8 mouse cellular contexts compared by ENCODE assay signal in the genomic region with DNA sequence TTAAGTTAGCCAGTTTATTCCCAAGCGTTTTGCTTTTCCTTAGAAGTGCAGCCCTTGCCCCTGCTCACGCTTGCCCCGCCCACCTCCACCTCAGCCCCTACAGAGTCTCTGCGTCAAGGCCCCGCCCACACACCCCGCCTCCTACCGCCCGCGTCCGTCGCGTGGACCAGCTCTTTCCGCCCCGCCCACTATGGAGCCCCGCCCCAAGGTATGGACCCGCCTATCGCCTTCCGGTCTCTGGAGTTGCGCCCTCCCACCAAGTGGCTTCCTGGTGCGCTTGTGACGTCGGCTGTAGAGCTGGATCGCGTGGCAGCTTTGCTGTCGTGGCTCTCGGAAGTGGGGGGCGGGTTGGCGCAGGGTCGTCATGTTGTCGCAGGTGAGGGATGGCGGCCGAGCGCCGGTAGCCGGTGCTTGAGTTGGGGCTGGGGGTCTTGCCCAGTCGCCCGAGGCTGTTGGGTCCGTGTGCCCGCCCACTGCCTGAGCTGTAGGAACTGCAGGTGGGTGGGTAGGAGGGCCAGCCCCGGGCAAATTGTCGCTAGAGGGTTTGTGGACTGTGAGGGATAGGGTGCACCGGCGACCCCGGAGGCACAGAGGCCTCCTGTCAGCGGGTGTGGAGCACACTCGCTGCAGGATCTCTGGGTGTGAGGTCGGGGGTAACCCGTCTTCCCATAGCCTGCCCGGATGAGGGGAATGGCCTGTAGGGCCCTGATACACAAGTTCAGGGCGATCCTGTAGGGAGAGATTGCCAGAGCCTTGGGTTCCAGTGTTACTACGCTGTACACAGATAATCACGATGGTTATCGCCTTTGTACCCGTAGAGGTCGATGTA. TPM values are rescaled to one million over a fixed set of nuclear protein-coding genes. Genes with fewer than 3 reads are reported as not detected.
DNase-seq lines count a peak whose midpoint lies in the region; ATAC-seq lines count a peak whose summit lies in the region.

Gene Tvp23b (plus strand): TSS at position 236 of the 829 bp plus-strand sequence.

- H3K4me3 ChIP-seq in hindbrain, embryonic 16.5 days (ENCODE audit: low read length) = peak within 1 kb of the TSS; percentile 65
- peak within 1 kb of the TSS; percentile 88 for H3K4me3 ChIP-seq in macrophage (ENCODE audit: inconsistent target)

- peak; percentile 99 for DNase-seq in WW6 (ENCODE audit: low read depth, low spot score)
- DNase-seq in cerebellum, postnatal 4 days (ENCODE audit: low spot score in 2 of 2) = peak; percentile 95 to 98
- DNase-seq in gastrocnemius, adult 18-20 months (ENCODE audit: low spot score) = peak; percentile 98
- peak; percentile 98 for DNase-seq in left cerebral cortex, adult 18-20 months (ENCODE audit: low spot score in 2 of 2)
- DNase-seq in right cerebral cortex, adult 18-20 months = peak; percentile 98
- DNase-seq in urinary bladder, postnatal 10 days (ENCODE audit: low spot score) = peak; percentile 96

- 2% methylated on average over 55 of the region's 55 CpGs for WGBS in hindbrain, embryonic 16.5 days
- WGBS in macrophage (ENCODE audit: missing documents) = 1% methylated on average over 55 of the region's 55 CpGs

- no peaks in the 10 kb centered on the region for H3K36me3 ChIP-seq in hindbrain, embryonic 16.5 days (ENCODE audit: control insufficient read depth, insufficient read depth, low read length)
- 0 out of 2 replicates have a peak, but pooled peaks cover 12% of the 10 kb centered on the region for H3K36me3 ChIP-seq in macrophage (ENCODE audit: inconsistent target)

- peaks cover 10% of the 10 kb centered on the region; the same call in 1 of the 2 replicates for H3K79me2 ChIP-seq in macrophage (ENCODE audit: inconsistent target)

- peak within 1 kb of the TSS; percentile 80 for H3K9ac ChIP-seq in hindbrain, embryonic 16.5 days (ENCODE audit: low read depth, low read length)

- peak within 1 kb of the TSS; percentile 76 for H3K27ac ChIP-seq in hindbrain, embryonic 16.5 days (ENCODE audit: low read depth, low read length)
- peak within 1 kb of the TSS; percentile 60 for H3K27ac ChIP-seq in macrophage

- H3K4me2 ChIP-seq in hindbrain, embryonic 16.5 days (ENCODE audit: low read length) = peak within 1 kb of the TSS; percentile 73

- no peaks in the 10 kb centered on the region for H3K27me3 ChIP-seq in hindbrain, embryonic 16.5 days (replicated peaks; ENCODE audit: control insufficient read depth, insufficient read depth, low read length)

- peak; percentile 98 for ATAC-seq in hindbrain, embryonic 16.5 days

- no peaks in the 10 kb centered on the region for H3K9me3 ChIP-seq in hindbrain, embryonic 16.5 days (ENCODE audit: control insufficient read depth, low read length)

- H3K4me1 ChIP-seq in hindbrain, embryonic 16.5 days (ENCODE audit: control insufficient read depth, insufficient read depth, low read depth, low read length) = 0 out of 2 replicates have a peak, but pooled peaks cover 6% of the 10 kb centered on the region

RNA-seq across cellular contexts. Expression of gene Tvp23b, which starts in this region (rescaled TPM):
- total RNA-seq in gastrocnemius, adult 18-20 months (2021) = 1 to 10 TPM; 4.8 to 5.4 TPM
- 59.0 and 60.3 TPM in 2 replicates for polyA plus RNA-seq in hindbrain, embryonic 16.5 days (2015; fragmentation: Nextera tagmentation; extraction: Ambion mirVana)
- 10 to 100 TPM; 34.8 to 36.7 TPM for total RNA-seq in left cerebral cortex, adult 18-20 months (2021)
- total RNA-seq in macrophage (2018; cell fraction: chromatin; rRNA removed) = 10 to 100 TPM in 12 of 26 experiments, 1 to 10 TPM in 14; 3.4 to 27.1 (median 9.2) TPM
- total RNA-seq in macrophage (2018; cell fraction: cytosol; rRNA removed) = 10 to 100 TPM; 10.0 to 22.4 (median 16.4) TPM
- 10 to 100 TPM in 17 of 26 experiments, 1 to 10 TPM in 9; 5.8 to 30.7 (median 11.2) TPM for total RNA-seq in macrophage (2018; cell fraction: nucleus; rRNA removed)
- polyA plus RNA-seq in macrophage (2018) = 19.2 to 26.5 TPM (median 25.1 TPM) in 3 replicates

Comparison
In these comparisons a context has a peak if more than half of its experiments do, and no peak if none do; other contexts are left out.
1. Peak in every context shown above with its lines: DNase-seq, ATAC-seq, H3K4me3 ChIP-seq and H3K27ac ChIP-seq.
2. RNA of gene Tvp23b (total RNA-seq): 34.8 to 36.7 TPM in left cerebral cortex, adult 18-20 months; 4.8 to 5.4 TPM in gastrocnemius, adult 18-20 months; every median in the first group is over 4 times any median in the second.